Mouse (Mus musculus) brain, embryonic 18.5 days (tissue): ENCODE measurements around the gene Tbx10.
"Not testable (repeated sequence)": the region's sequence is repeated elsewhere in the genome, so short reads cannot be mapped to it uniquely, and the experiment has no call there.

Experiments used
- DNase-seq: peaks from one replicate; pipeline ENCODE4 v3.0.0-alpha.2; 2012; ENCODE audit warnings: low read depth, low spot score

The Tbx10 gene

GRCm38 (mm10) chr19:4003112-4003511 is 10.6 kb downstream of the Tbx10 start, which contains the start of gene Doc2g:
Gene Doc2g, plus strand, starts transcription at chr19:4003313.
- no peak for DNase-seq

GRCm38 (mm10) chr19:4003641-4004040 is 11.1 kb downstream of the Tbx10 start:
- no peak for DNase-seq

GRCm38 (mm10) chr19:4004331-4004730 is 11.8 kb downstream of the Tbx10 start:
- DNase-seq: no peak

GRCm38 (mm10) chr19:4005091-4005490 is 12.5 kb downstream of the Tbx10 start:
- no peak for DNase-seq

GRCm38 (mm10) chr19:4005971-4006370 is 13.4 kb downstream of the Tbx10 start:
- no peak for DNase-seq

- no peak for DNase-seq
Measured at GRCm38 (mm10) chr19:4011086-4011485, 18.5 kb downstream of the Tbx10 start.

- peak; percentile 97 for DNase-seq
Measured at GRCm38 (mm10) chr19:4012432-4013022, 20.0 kb downstream of the Tbx10 start, which contains the start of gene Ndufv1. Gene Ndufv1, minus strand, starts transcription at chr19:4012806.

GRCm38 (mm10) chr19:4013066-4013465 is 20.5 kb downstream of the Tbx10 start:
- no peak for DNase-seq

GRCm38 (mm10) chr19:4014802-4015201 is 22.2 kb downstream of the Tbx10 start:
- DNase-seq: no peak

- no peak for DNase-seq
Measured at GRCm38 (mm10) chr19:4015635-4016034, 23.1 kb downstream of the Tbx10 start.

GRCm38 (mm10) chr19:4017921-4018587 is 25.5 kb downstream of the Tbx10 start:
- no peak for DNase-seq

- DNase-seq: peak; percentile 46
Measured at GRCm38 (mm10) chr19:4018743-4019583, 26.4 kb downstream of the Tbx10 start.

- DNase-seq: no peak
Measured at GRCm38 (mm10) chr19:4023185-4023584, 30.6 kb downstream of the Tbx10 start.

GRCm38 (mm10) chr19:4027576-4027975 is 35.0 kb downstream of the Tbx10 start:
- DNase-seq: no peak

- DNase-seq: no peak
Measured at GRCm38 (mm10) chr19:4032668-4033067, 40.1 kb downstream of the Tbx10 start.

- DNase-seq: no peak
Measured at GRCm38 (mm10) chr19:4033298-4033697, 40.7 kb downstream of the Tbx10 start.

GRCm38 (mm10) chr19:4033742-4034141 is 41.2 kb downstream of the Tbx10 start:
- no peak for DNase-seq

- no peak for DNase-seq
Measured at GRCm38 (mm10) chr19:4036327-4037045, 43.9 kb downstream of the Tbx10 start.

- not testable (repeated sequence) for DNase-seq
Measured at GRCm38 (mm10) chr19:4037154-4037787, 44.7 kb downstream of the Tbx10 start.

- peak; percentile 59 for DNase-seq
Measured at GRCm38 (mm10) chr19:4037788-4038232, 45.3 kb downstream of the Tbx10 start, which contains the start of gene Gstp1. Gene Gstp1, minus strand, starts transcription at chr19:4037985.

- not testable (repeated sequence) for DNase-seq
Measured at GRCm38 (mm10) chr19:4040941-4041340, 48.4 kb downstream of the Tbx10 start.
